26 mouse cellular contexts compared by ENCODE assay signal in the genomic region with DNA sequence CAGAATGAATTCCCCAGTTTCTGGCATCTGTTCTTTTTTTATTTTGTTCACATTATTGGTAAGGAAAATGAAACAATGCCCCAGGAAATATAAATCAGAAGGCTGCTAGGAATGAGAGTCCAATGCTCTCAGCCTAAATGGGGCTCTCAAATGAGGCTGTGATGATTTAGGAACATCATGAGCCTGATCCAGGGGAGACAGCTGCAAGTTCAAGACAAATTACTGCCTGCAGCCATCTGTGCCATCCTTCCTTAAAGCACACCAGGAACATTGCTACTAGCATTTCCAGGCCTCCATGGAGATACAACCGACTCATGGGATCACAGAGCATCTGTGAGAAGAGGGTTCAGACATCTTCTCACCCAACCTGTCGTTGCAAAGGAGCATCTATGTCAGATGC.
"Had no signal": no experiment of that assay in that cellular context is flagged by ENCODE, and none has a peak within 500 bp of the region (broad histone marks: within the 10 kb centered on the region; RNA-seq: fewer than 3 reads in every experiment).

No protein-coding gene starts in this region.

- H3K4me1 ChIP-seq: heart, embryonic 13.5 days; heart, embryonic 15.5 days; hindbrain, embryonic 15.5 days; kidney, embryonic 15.5 days; limb, embryonic 13.5 days; limb, embryonic 15.5 days; liver, embryonic 12.5 days had no signal

- H3K4me2 ChIP-seq: heart, embryonic 13.5 days; heart, embryonic 15.5 days; hindbrain, embryonic 13.5 days; hindbrain, embryonic 15.5 days; kidney, embryonic 15.5 days; limb, embryonic 13.5 days; limb, embryonic 15.5 days; liver, embryonic 12.5 days had no signal

- H3K27ac ChIP-seq: heart, embryonic 10.5 days; heart, embryonic 13.5 days; heart, embryonic 15.5 days; hindbrain, embryonic 13.5 days; hindbrain, embryonic 15.5 days; hindbrain, postnatal 0 days; kidney, embryonic 15.5 days; kidney, postnatal 0 days; layer of hippocampus, adult 2 months; limb, embryonic 13.5 days; limb, embryonic 15.5 days; liver, embryonic 12.5 days had no signal

- DNase-seq: forebrain, postnatal 0 days; gastrocnemius, postnatal 14 days; gastrocnemius, postnatal 36 days; heart, adult 18-20 months; heart, postnatal 14 days; heart, postnatal 36 days; kidney, adult 11 months; kidney, adult 2 months; kidney, adult 9 months; kidney, postnatal 14 days; kidney, postnatal 36 days; layer of hippocampus, postnatal 36 days; left cerebral cortex, postnatal 4 days had no signal

- H3K9me3 ChIP-seq: heart, embryonic 10.5 days; heart, embryonic 13.5 days; heart, embryonic 15.5 days; hindbrain, embryonic 13.5 days; hindbrain, embryonic 15.5 days; kidney, embryonic 15.5 days; limb, embryonic 13.5 days; limb, embryonic 15.5 days; liver, embryonic 12.5 days had no signal

- ATAC-seq: forebrain, postnatal 0 days; hindbrain, postnatal 0 days; intestine, embryonic 16.5 days; liver, embryonic 12.5 days had no signal

- H3K9ac ChIP-seq: forebrain, postnatal 0 days; heart, embryonic 13.5 days; heart, embryonic 15.5 days; hindbrain, embryonic 13.5 days; hindbrain, embryonic 15.5 days; kidney, embryonic 15.5 days; limb, embryonic 13.5 days; limb, embryonic 15.5 days; liver, embryonic 12.5 days had no signal

- H3K4me3 ChIP-seq: heart, embryonic 10.5 days; heart, embryonic 13.5 days; heart, embryonic 15.5 days; hindbrain, embryonic 13.5 days; hindbrain, embryonic 15.5 days; kidney, embryonic 15.5 days; layer of hippocampus, adult 2 months; limb, embryonic 13.5 days; limb, embryonic 15.5 days; liver, embryonic 12.5 days had no signal

- H3K36me3 ChIP-seq: heart, embryonic 10.5 days; heart, embryonic 13.5 days; heart, embryonic 15.5 days; hindbrain, embryonic 13.5 days; hindbrain, embryonic 15.5 days; kidney, embryonic 15.5 days; limb, embryonic 13.5 days; limb, embryonic 15.5 days; liver, embryonic 12.5 days had no signal

- H3K27me3 ChIP-seq: heart, embryonic 13.5 days; heart, embryonic 15.5 days; hindbrain, embryonic 13.5 days; hindbrain, embryonic 15.5 days; kidney, embryonic 15.5 days; limb, embryonic 13.5 days; limb, embryonic 15.5 days; liver, embryonic 12.5 days had no signal
